Mouse (Mus musculus): ENCODE measurements around the gene Adgrb3.
"Not testable (repeated sequence)": the region's sequence is repeated elsewhere in the genome, so short reads cannot be mapped to it uniquely, and the experiment has no call there.

Adgrb3 gene

DNA sequence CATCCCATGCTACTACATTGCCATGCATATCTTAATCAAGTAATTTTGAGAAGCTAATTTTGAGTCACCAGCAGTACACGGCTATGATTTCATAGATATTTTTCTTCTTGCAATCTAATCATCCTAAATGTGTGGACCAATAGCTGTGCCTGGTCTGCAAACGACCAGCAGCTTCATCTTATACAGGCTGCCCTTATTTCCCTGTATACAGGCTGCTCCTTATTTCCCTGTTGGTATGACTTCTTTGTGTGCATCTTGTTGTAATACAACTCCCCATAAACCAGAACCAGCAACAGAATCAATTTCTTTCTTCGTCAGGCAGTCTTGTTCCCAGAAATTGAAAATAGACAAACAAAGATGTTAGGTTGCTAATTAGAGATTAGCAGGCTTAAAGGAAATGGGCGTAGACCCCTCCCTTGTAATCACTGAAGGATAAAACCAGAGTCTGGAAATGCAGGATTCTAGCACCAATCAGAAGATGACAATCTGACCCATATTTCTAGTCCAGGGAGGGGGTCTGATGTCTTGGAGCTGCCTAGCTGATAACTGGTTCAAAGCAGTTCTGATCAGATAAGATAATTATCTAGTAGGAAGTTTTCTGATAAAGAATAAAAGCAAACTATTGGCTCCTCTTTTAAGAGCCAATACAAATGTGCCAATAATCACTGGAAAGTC is 697.2 kb downstream of the Adgrb3 start:
- DNase-seq (ENCODE audit: inconsistent ontology term): no peak

GRCm38 (mm10) chr1:25115512-25115911 is 714.0 kb downstream of the Adgrb3 start:
- DNase-seq (ENCODE audit: inconsistent ontology term): no peak

DNA sequence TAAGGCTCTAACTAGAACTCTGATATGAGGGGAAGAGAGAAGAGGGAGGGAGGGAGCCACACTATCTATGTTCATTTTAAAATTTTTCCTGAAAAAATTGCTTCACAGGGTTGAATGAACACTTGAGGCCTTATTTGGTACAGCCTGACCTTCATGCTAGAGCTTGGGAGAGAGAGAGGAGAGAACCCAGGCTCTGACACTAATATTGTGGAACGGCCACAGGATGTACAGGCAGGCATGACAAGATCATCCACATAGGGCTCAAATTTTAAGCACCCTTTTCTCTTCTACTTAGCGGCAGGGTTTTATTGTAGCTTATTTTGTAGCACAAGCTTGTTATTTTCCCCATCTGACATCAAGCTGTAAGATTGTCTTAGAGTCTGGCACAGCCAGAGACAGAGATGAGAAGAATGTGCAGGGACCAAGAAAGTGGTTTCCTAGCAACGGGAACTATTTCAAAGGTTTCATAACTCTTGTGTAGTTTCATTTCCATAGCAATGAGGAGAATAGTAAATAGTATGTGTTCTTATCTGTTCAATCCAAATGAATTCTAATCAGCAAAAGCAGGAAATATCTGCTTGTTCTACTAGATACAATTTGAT is 721.9 kb downstream of the Adgrb3 start:
- DNase-seq (ENCODE audit: inconsistent ontology term): peak; percentile 6

DNA sequence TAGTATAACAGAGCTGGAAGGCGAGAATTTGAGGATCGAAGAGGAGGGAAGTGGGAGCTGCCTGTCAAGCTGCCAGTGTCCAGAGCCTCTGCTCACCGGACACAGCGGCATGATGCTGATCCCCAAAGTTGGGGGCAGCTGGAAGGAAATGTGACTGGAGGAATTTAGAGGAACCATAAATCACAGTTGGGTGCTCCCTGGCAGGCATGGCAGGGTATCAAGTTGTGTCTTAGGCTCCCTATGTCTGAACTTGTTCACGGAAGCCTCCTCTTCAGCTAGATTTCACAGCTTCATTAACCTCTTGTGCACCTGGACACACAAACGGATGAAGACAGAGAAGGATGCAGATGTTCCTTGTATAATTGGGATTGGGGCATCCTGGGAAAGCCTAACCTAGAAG is 722.8 kb downstream of the Adgrb3 start:
- DNase-seq (ENCODE audit: inconsistent ontology term): no peak

- peak; percentile 66 for DNase-seq (ENCODE audit: inconsistent ontology term)
Measured at GRCm38 (mm10) chr1:25105367-25105766, 724.1 kb downstream of the Adgrb3 start.

DNA sequence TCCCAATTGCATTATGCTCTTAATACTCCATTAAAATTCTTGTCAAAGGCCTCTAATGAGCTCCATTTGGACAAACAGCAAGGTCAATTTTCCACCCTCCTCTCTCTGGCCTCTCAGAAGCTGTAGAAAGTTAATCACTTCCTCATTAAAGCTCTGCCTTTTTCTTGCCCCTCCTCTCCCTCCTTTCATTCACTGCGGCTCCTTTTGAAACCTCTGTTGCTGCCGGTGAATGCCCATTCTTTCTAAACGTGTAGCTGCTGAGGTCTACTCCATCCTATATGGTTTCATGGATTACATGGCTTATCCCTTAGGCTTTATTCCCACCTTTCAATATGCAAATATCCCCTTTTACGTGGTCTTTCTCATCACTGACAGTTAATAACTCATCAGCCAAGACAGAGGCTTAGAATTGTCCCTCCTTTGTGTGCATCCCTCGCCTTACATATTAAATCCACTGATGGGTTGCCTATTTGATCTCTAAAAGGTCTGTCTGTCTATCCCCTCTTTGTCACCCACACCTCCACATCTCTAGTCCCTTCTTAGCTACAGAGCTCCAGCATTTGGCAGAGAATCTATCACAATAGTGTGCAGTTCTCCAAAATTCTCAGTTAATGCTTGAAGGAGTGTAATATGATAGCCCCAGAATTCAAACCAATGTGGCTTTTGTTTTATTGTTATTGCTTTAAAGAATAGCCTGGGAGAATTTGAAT is 741.3 kb downstream of the Adgrb3 start:
- peak; percentile 23 for DNase-seq (ENCODE audit: inconsistent ontology term)

DNA sequence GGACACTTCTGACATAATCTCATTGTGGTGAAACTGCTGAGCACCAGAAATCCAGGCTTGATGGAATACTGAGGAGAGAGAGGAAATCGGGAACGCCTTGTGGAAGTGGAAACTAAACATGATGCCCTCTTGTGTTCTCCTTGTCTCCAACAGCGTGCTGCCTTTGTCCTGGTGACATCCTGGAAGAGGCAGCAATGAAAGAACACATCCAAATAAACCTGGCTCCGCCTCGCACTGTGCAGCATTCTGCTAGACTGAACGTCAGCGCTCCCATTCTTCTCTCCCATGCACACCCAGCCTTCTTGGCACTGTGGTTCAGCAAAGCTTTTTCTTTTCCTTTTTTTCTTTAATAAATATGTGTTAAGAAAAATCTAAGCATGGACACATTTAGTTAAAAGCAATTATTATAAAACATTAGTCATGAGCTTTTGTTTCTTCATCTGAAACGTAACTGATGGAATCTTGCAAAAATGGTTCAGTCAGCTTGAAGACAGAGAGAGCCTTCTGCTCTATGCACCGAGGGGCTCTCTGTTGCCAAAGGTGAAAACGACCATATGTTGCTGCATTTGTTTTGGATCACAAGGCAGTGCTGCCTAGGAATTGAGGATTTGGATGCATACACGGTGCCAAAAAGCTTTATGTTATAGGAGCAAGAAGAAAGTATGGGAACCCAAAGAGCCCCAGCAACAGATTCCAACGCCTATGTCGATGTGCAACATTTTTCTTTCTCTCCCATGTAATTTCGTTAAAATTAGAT is 743.7 kb downstream of the Adgrb3 start:
- DNase-seq (ENCODE audit: inconsistent ontology term): no peak

DNA sequence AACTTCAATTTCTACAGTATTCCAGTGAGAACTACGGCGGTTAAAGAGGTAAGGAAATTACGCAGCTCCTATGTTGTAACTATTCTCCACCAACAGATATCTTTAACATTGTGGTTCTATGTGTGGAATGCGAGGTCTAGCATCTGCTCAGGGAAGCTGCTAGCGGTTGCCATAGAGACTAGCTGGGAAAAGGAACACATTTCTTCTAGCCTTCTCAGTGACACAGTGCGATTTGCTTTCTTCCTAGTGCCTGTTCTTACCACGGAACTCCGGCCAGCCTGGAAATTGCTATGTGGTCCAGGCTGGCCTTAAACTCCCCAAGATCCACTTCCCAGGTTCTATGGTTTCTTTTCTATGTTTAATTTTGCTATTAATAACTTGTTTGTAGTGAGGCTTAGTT is 747.1 kb downstream of the Adgrb3 start:
- no peak for DNase-seq (ENCODE audit: inconsistent ontology term)

DNA sequence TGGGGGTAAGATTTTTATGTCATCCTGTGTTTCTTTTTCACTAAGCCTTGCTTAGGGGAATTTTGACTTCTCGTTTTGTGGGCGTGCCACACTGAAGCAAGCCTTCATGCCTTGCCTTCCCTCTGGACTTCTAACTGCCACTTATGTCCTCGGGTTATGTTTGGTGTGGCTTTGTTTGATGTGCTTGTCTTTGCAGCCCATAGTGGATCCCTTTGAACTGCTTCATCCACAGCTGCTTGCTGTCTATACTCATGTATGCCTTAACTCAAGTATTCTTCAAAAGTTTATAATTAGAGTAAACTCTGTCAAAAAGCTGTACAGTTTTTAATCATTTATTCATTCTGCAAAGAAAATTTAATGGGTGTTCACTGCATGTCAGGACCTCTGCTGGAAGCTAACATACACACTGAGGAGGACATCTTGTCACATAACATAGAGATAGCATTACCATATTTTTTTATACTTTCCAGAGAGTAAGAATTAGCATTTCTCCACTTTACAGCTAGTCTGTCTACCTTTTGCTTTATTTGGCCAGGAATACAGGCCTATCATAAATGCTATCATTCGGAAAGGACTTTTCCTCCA is 748.1 kb downstream of the Adgrb3 start:
- DNase-seq (ENCODE audit: inconsistent ontology term): no peak

- no peak for DNase-seq (ENCODE audit: inconsistent ontology term)
Measured at GRCm38 (mm10) chr1:25079395-25079794, 750.1 kb downstream of the Adgrb3 start.

DNA sequence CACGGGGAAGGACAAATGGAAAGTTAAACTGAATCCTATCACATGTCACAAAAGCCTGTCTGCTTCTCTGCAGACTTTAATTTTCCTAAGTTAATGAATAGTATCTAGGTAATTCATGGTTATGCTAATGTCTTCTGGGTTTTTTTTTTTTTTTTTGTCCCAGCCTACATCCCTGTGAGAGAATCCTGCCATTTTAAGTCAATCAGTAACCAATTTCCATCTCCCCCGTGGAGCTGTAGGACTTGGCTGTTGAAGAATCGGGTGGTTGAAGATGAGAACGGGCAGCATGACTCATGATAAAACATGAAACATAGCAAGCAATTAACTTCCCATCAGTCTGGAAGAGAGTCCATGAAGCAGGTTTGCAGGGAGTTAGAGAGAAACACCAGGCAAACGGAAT is 753.6 kb downstream of the Adgrb3 start:
- DNase-seq (ENCODE audit: inconsistent ontology term): no peak

DNA sequence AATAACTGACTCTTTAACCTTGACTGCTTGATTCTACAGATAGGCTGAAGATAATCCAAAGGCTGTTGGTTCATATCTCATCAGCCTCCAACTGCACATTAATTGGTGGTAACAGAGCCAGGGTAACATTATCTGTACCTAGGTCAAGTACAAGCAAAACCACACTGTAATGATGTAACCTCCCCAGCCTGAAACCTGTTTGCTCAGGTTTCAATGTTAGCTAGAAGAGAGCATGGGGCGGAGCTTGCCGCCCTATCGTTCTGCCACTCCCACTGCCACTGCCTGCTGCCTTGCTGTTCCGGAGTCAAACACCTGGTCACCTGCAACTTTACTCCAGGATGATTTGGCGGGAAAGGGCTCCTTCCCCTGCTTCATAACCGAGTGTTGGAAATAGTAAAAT is 765.5 kb downstream of the Adgrb3 start:
- no peak for DNase-seq (ENCODE audit: inconsistent ontology term)

GRCm38 (mm10) chr1:25060935-25061334 is 768.6 kb downstream of the Adgrb3 start:
- no peak for DNase-seq (ENCODE audit: inconsistent ontology term)

GRCm38 (mm10) chr1:25060191-25060590 is 769.3 kb downstream of the Adgrb3 start:
- DNase-seq (ENCODE audit: inconsistent ontology term): no peak

DNA sequence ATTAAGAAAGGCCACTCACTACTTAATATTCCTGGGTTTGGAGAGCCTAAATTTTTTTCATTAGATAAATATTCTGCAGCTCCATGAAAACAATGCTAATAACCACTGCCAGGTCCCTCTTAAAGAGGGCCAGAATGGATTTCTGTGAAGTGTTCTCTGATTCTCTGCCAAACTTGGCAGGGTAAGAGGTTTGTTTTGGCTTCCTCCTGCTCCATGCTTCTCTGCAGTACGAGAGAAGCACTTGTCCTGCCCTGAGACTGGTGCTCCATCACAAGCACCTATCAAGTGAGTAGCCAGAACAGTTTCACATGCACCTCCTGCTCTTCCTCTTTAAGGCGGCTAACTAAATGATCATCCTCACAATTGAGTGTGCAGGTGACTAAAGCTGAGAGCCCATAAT is 771.9 kb downstream of the Adgrb3 start:
- no peak for DNase-seq (ENCODE audit: inconsistent ontology term)

- DNase-seq (ENCODE audit: inconsistent ontology term): no peak
Measured at GRCm38 (mm10) chr1:25057212-25057611, 772.3 kb downstream of the Adgrb3 start.

- DNase-seq (ENCODE audit: inconsistent ontology term): no peak
Measured at GRCm38 (mm10) chr1:25042091-25042490, 787.4 kb downstream of the Adgrb3 start.

- no peak for DNase-seq (ENCODE audit: inconsistent ontology term)
Measured at GRCm38 (mm10) chr1:25034161-25034560, 795.3 kb downstream of the Adgrb3 start.

GRCm38 (mm10) chr1:25033155-25034095 is 796.1 kb downstream of the Adgrb3 start:
- DNase-seq (ENCODE audit: inconsistent ontology term): peak; percentile 42

DNA sequence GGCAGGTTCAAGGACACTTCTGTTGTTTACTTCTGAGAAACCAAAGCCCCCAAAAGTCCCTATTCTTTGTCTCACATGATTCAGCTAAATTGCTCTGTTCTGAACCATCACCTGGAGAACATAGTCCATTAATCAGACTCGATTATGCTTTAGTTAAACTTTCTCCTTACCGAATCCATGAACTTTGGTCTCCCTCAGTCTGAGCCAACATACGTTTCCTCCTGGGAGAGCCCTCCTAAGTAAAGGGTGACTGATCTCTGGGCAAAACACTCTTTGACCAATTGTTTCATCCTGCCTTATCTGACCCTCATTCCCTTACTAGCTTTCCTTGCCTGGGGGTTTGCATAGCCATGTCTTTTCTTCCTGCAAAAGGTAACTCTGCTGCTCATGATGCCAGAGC is 806.4 kb downstream of the Adgrb3 start:
- DNase-seq (ENCODE audit: inconsistent ontology term): no peak

GRCm38 (mm10) chr1:25017851-25018250 is 811.7 kb downstream of the Adgrb3 start:
- DNase-seq (ENCODE audit: inconsistent ontology term): not testable (repeated sequence)
